Mouse (Mus musculus): ENCODE results near the gene Dnajc6. TPM values are rescaled to one million over a fixed set of nuclear protein-coding genes. Genes with fewer than 3 reads are reported as not detected.

The Dnajc6 gene
- polyA plus RNA-seq, 1 experiment, result 0.58 TPM

DNA sequence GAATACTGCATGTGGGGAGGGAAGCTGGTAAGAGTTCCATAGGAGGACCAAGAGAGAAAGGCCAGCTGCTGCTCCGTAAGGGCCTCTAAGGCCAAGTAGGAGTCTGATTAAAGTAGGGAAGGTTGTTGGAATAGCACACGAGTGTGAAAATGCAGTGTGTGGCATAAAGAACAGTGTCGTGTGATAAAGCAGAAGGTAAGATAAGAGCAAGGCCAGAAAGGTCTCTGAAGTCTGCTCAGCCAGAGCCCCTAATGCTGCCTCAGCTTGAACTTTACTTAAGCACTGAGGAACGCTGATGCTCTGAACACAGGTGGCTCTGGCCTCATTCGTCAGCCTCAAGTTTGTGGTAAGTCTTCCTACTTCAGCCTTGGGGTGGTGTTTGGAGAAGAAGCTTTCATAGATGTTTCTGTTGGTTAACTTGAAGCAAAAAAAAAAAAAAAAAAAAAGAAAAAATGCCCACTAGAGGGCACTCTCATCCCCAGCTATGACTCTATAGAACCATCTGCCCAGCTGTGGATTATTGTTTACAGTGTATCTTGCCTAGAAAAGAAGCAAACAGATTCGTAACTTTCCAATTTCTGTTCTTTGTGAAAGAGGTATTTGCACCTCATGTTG lies 160.6 kb downstream of the Dnajc6 start:
- 37% methylated on average over 6 of the region's 6 CpGs for WGBS
- TF ChIP-seq POLR2A (IDR thresholded peaks at IDR 0.05; ENCODE audit: low read depth, low read length) (no peak), CTCF (IDR thresholded peaks at IDR 0.05; ENCODE audit: extremely low read depth, insufficient read length, insufficient replicate concordance, low read depth, low read length) (peak; percentile 30; the same call in 1 of the 2 replicates)
- no peak overlapping the region for H3K4me3 ChIP-seq (ENCODE audit: low read depth, low read length)
- H3K4me1 ChIP-seq (ENCODE audit: control insufficient read depth, insufficient read depth, insufficient read length, low read length), result 0 out of 2 replicates have a peak, but pooled peaks cover 2% of the 10 kb centered on the region
- H3K27me3 ChIP-seq (ENCODE audit: control insufficient read depth, insufficient read depth, low read length), result no peaks in the 10 kb centered on the region
- H3K36me3 ChIP-seq (ENCODE audit: control insufficient read depth, insufficient read depth, low read length), result peaks cover 37% of the 10 kb centered on the region
- no peak overlapping the region for H3K27ac ChIP-seq (ENCODE audit: insufficient read depth, low read depth, low read length)

DNA sequence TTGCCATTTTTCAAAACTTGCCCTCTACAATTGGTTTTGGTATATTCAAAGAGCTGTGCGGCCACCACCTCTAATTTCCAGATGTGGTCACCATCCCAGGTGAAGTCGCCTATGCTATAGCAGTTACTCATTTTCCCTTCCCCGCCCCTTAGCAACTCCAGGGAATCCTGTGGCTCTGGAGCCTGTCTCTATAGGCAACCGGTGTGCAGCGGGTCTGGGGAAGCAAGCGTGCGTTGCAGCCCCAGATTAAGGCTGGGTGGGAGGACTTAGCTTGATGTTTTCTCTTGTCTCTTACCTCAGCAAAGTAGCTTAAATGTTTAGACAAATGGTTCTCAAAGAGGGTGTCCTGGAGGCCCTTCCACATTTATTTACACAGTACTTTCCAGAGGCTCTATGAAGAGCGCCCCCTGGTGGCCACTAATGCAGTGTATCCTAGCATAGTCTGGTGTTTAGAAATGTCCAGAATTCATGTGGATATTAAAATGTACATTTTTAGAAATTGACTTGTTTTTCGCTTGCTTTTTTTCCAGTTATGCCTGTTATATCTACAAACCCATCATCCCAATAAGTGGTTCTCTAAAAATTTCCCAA lies 167.8 kb downstream of the Dnajc6 start:
- H3K36me3 ChIP-seq (ENCODE audit: control insufficient read depth, insufficient read depth, low read length), result peaks cover 19% of the 10 kb centered on the region
- peak; percentile 39; the same call in 1 of the 2 replicates for TF ChIP-seq CTCF (IDR thresholded peaks at IDR 0.05; ENCODE audit: extremely low read depth, insufficient read length, insufficient replicate concordance, low read depth, low read length)
- no peak for TF ChIP-seq POLR2A (IDR thresholded peaks at IDR 0.05; ENCODE audit: low read depth, low read length)
- no peak overlapping the region for H3K4me3 ChIP-seq (ENCODE audit: low read depth, low read length)
- no peaks in the 10 kb centered on the region for H3K27me3 ChIP-seq (ENCODE audit: control insufficient read depth, insufficient read depth, low read length)
- 83% methylated on average over 9 of the region's 9 CpGs for WGBS
- no peak overlapping the region for H3K27ac ChIP-seq (ENCODE audit: insufficient read depth, low read depth, low read length)
- no peaks in the 10 kb centered on the region for H3K4me1 ChIP-seq (ENCODE audit: control insufficient read depth, insufficient read depth, insufficient read length, low read length)

DNA sequence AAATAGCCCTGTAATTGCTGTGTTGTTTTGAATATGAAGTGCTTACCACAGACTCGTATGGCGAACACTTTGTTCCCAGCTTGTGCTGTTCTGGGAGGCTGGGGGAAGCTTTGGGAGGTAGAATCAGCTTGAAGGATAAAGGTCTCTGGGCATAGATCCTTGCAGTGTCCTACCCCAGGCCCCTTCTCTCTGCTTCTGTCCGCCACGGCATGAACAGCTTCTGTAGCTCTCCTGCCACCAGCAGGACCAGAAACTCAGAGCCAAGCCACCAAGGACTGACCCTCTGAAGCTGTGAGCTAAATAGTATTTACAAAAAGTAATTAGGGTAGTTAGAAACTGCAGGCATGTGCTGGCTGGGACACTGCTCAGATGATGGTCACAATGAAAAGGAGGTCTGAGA lies 168.3 kb downstream of the Dnajc6 start:
- no peaks in the 10 kb centered on the region for H3K4me1 ChIP-seq (ENCODE audit: control insufficient read depth, insufficient read depth, insufficient read length, low read length)
- H3K36me3 ChIP-seq (ENCODE audit: control insufficient read depth, insufficient read depth, low read length), result peaks cover 16% of the 10 kb centered on the region
- WGBS, result 93% methylated on average over 4 of the region's 4 CpGs
- no peak overlapping the region for H3K4me3 ChIP-seq (ENCODE audit: low read depth, low read length)
- no peak overlapping the region for H3K27ac ChIP-seq (ENCODE audit: insufficient read depth, low read depth, low read length)
- H3K27me3 ChIP-seq (ENCODE audit: control insufficient read depth, insufficient read depth, low read length), result no peaks in the 10 kb centered on the region
- TF ChIP-seq CTCF (IDR thresholded peaks at IDR 0.05; ENCODE audit: extremely low read depth, insufficient read length, insufficient replicate concordance, low read depth, low read length) (no peak), POLR2A (IDR thresholded peaks at IDR 0.05; ENCODE audit: low read depth, low read length) (no peak)

DNA sequence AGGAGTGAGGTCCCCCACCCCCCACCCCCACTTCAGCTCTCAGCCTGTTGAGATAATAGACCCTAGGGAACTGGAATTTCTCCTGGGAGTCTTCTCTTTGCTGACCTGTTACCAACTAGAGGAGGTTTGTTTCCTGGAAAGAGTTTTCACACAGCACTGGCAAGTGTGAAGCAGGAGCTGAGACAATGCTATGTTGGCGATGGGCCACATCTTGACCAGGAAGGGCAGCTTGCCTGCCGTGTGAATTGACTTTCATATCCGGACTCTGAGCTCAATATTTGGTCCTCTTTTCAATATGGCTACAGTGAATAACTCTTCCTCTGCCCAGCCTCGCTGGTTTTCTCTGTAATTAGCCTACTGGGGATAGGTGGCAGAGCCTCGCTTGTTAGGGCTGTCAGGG lies 172.7 kb downstream of the Dnajc6 start:
- 34% methylated on average over 5 of the region's 5 CpGs for WGBS
- TF ChIP-seq CTCF (IDR thresholded peaks at IDR 0.05; ENCODE audit: extremely low read depth, insufficient read length, insufficient replicate concordance, low read depth, low read length), result no peak
- Histone ChIP-seq H3K4me1 (ENCODE audit: control insufficient read depth, insufficient read depth, insufficient read length, low read length) (0 out of 2 replicates have a peak, but pooled peaks cover under 1% of the 10 kb centered on the region), H3K36me3 (ENCODE audit: control insufficient read depth, insufficient read depth, low read length) (no peaks in the 10 kb centered on the region), H3K4me3 (ENCODE audit: low read depth, low read length) (no peak overlapping the region), H3K27ac (ENCODE audit: insufficient read depth, low read depth, low read length) (no peak overlapping the region), H3K27me3 (ENCODE audit: control insufficient read depth, insufficient read depth, low read length) (no peaks in the 10 kb centered on the region)

DNA sequence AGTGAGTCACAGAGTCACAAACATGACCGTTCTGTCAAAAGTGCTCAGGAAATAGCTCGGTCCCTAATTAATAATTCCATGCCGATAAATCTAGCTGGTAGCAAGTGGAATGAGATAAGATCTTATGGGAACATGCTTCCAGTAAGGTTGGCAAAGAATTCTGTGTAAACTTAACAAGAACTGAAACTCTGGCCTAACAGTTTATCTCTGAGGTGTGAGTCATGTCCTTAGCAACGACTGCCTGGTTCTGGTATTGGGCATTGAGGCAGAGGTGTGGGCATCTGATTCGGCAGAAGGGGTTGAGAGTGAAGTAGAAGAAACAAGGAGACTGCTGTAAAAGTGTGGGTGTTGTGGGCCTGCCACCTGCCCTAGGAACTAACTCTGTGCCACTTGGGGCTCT lies 173.4 kb downstream of the Dnajc6 start:
- TF ChIP-seq CTCF (IDR thresholded peaks at IDR 0.05; ENCODE audit: extremely low read depth, insufficient read length, insufficient replicate concordance, low read depth, low read length), result no peak
- TF ChIP-seq POLR2A (IDR thresholded peaks at IDR 0.05; ENCODE audit: low read depth, low read length), result no peak
- Histone ChIP-seq H3K27me3 (ENCODE audit: control insufficient read depth, insufficient read depth, low read length) (no peaks in the 10 kb centered on the region), H3K4me1 (ENCODE audit: control insufficient read depth, insufficient read depth, insufficient read length, low read length) (peaks cover 2% of the 10 kb centered on the region; the same call in 1 of the 2 replicates), H3K27ac (ENCODE audit: insufficient read depth, low read depth, low read length) (no peak overlapping the region), H3K4me3 (ENCODE audit: low read depth, low read length) (no peak overlapping the region), H3K36me3 (ENCODE audit: control insufficient read depth, insufficient read depth, low read length) (no peaks in the 10 kb centered on the region)
- WGBS, result 31% methylated on average over 5 of the region's 5 CpGs

DNA sequence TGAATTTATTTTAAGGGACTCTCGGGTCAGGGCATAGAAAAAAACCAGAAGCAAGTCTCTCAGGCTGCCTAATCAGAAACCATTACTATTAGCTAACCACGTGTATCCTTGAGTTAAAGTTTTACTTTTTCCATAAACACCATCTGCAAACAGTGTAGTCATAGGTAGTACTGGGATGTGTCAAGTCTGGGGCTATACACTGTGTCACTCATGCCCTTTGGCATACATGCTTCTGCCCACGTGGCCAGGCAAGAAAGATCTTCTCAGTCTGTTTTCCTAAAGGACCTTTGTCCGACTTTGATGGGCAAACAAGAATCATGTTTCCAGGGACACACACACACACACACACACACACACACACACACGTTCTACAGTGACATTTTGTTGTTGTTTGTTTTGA lies 178.3 kb downstream of the Dnajc6 start:
- 27% methylated on average over 5 of the region's 5 CpGs for WGBS
- no peak overlapping the region for H3K27ac ChIP-seq (ENCODE audit: insufficient read depth, low read depth, low read length)
- TF ChIP-seq CTCF (IDR thresholded peaks at IDR 0.05; ENCODE audit: extremely low read depth, insufficient read length, insufficient replicate concordance, low read depth, low read length) (no peak), POLR2A (IDR thresholded peaks at IDR 0.05; ENCODE audit: low read depth, low read length) (no peak)
- no peaks in the 10 kb centered on the region for H3K27me3 ChIP-seq (ENCODE audit: control insufficient read depth, insufficient read depth, low read length)
- no peak overlapping the region for H3K4me3 ChIP-seq (ENCODE audit: low read depth, low read length)
- no peaks in the 10 kb centered on the region for H3K36me3 ChIP-seq (ENCODE audit: control insufficient read depth, insufficient read depth, low read length)
- peaks cover 2% of the 10 kb centered on the region; the same call in 1 of the 2 replicates for H3K4me1 ChIP-seq (ENCODE audit: control insufficient read depth, insufficient read depth, insufficient read length, low read length)

DNA sequence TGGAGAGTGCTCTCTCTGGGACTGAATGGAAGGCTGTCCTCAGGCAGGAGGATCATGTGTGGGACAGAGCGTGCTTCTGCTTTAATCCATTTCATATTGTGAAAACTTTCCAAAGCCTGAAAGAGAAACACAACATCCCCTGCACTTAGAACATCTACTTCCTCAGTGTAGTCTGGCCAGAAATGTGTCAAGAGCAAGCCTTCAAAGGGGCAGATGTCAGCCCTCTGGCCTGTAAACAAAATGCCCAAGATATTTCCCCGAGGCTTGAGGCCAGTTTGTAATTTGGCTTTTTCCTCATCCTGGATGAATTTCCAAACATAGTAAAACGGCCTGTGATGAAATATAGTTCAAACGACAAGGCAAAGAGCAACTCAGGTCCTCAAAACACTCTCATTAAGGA lies 179.3 kb downstream of the Dnajc6 start:
- peak overlapping the region; percentile 32; the same call in 1 of the 2 replicates for H3K27ac ChIP-seq (ENCODE audit: insufficient read depth, low read depth, low read length)
- 40% methylated on average over 4 of the region's 4 CpGs for WGBS
- H3K27me3 ChIP-seq (ENCODE audit: control insufficient read depth, insufficient read depth, low read length), result no peaks in the 10 kb centered on the region
- no peak overlapping the region for H3K4me3 ChIP-seq (ENCODE audit: low read depth, low read length)
- H3K36me3 ChIP-seq (ENCODE audit: control insufficient read depth, insufficient read depth, low read length), result no peaks in the 10 kb centered on the region
- no peak for TF ChIP-seq CTCF (IDR thresholded peaks at IDR 0.05; ENCODE audit: extremely low read depth, insufficient read length, insufficient replicate concordance, low read depth, low read length)
- no peak for TF ChIP-seq POLR2A (IDR thresholded peaks at IDR 0.05; ENCODE audit: low read depth, low read length)
- peaks cover 2% of the 10 kb centered on the region; the same call in 1 of the 2 replicates for H3K4me1 ChIP-seq (ENCODE audit: control insufficient read depth, insufficient read depth, insufficient read length, low read length)
